Comparison of ENCODE assay signal across 12 mouse cellular contexts in the genomic region with DNA sequence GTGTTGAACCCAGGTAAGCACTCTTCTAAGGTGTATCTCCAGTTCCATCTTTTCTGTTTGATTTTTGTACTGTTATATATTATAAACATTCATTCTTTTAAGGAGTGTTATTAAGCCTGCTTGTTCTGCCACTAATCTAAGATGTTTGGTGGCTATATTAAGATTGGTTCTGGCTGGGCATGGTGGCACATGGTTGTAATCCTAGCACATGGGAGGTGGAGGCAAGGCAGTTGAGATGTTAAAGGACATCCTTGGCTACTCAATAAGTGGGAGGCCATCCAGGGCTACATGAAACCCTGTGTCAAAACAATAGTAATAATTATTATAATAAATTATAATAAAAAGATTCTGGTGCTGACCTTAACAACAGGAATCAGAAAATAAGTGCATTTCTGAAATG. TPM values are rescaled to one million over a fixed set of nuclear protein-coding genes. Genes with fewer than 3 reads are reported as not detected.
DNase-seq lines count a peak whose midpoint lies in the region; ATAC-seq and TF ChIP-seq lines count a peak whose summit lies in the region.
"Had no signal": no experiment of that assay in that cellular context is flagged by ENCODE, and none has a peak within 500 bp of the region (broad histone marks: within the 10 kb centered on the region; RNA-seq: fewer than 3 reads in every experiment).

No protein-coding gene starts in this region.

- H3K4me3 ChIP-seq in kidney, postnatal 0 days (replicated peaks; ENCODE audit: low read depth, low read length), result no peak overlapping the region
- H3K4me3 ChIP-seq in kidney, embryonic 14.5 days (ENCODE audit: low read length), result no peak overlapping the region
- H3K4me3 ChIP-seq in MEL (ENCODE audit: control insufficient read depth in 1 of 2, insufficient read depth in 1 of 2, low read depth in 2 of 2, low read length in 2 of 2), result peak overlapping the region in 1 of 2 experiments; percentile 53; a peak in 2 of 4 replicates
- no peak overlapping the region for H3K4me3 ChIP-seq in forebrain, embryonic 12.5 days (replicated peaks)
- no peak overlapping the region for H3K4me3 ChIP-seq in liver, embryonic 12.5 days
- H3K4me3 ChIP-seq: liver, embryonic 13.5 days had no signal

- DNase-seq in kidney, postnatal 0 days (ENCODE audit: low spot score), result no peak
- no peak for DNase-seq in MEL (ENCODE audit: low read depth, low spot score)
- no peak for DNase-seq in right cerebral cortex, postnatal 14 days
- DNase-seq in lung, adult 18-20 months, result no peak
- DNase-seq: adrenal gland, adult 8-10 months; heart, postnatal 10 days; kidney, adult 9 months; layer of hippocampus, postnatal 36 days; liver, embryonic 13.5 days had no signal

- no peak for TF ChIP-seq POLR2A in MEL (IDR thresholded peaks at IDR 0.05; ENCODE audit: control insufficient read depth in 1 of 2, insufficient read depth in 1 of 2, low read depth in 1 of 2, low read length in 2 of 2, poor library complexity in 1 of 2)

- peaks cover 70% of the 10 kb centered on the region for H3K79me2 ChIP-seq in MEL (ENCODE audit: control insufficient read depth, insufficient read depth, low read length, poor library complexity)

- H3K4me2 ChIP-seq in kidney, postnatal 0 days (ENCODE audit: low read length), result 0 out of 2 replicates have a peak overlapping the region, but pooled peaks have one; percentile 2
- H3K4me2 ChIP-seq in kidney, embryonic 14.5 days (replicated peaks; ENCODE audit: low read depth, low read length), result no peak overlapping the region
- H3K4me2 ChIP-seq in forebrain, embryonic 12.5 days, result peak overlapping the region; percentile 27; the same call in 1 of the 2 replicates
- H3K4me2 ChIP-seq in liver, embryonic 12.5 days, result peak overlapping the region; percentile 69

- H3K36me3 ChIP-seq in kidney, postnatal 0 days (ENCODE audit: insufficient read depth, low read length), result no peaks in the 10 kb centered on the region; the same call in 1 of the 2 replicates
- peaks cover 5% of the 10 kb centered on the region; the same call in 1 of the 2 replicates for H3K36me3 ChIP-seq in kidney, embryonic 14.5 days (ENCODE audit: control insufficient read depth, insufficient read depth, low read length)
- peaks cover 3 to 51% of the 10 kb centered on the region in 2 experiments for H3K36me3 ChIP-seq in MEL (ENCODE audit: control insufficient read depth in 1 of 2, insufficient read depth in 2 of 2, low read length in 2 of 2)
- no peaks in the 10 kb centered on the region; the same call in 1 of the 2 replicates for H3K36me3 ChIP-seq in forebrain, embryonic 12.5 days (replicated peaks)
- H3K36me3 ChIP-seq in liver, embryonic 12.5 days, result peaks cover 10% of the 10 kb centered on the region; the same call in 1 of the 2 replicates

- no peak for ATAC-seq in kidney, postnatal 0 days (replicated peaks; ENCODE audit: low FRiP score, low read depth)
- no peak for ATAC-seq in kidney, embryonic 14.5 days (ENCODE audit: low FRiP score, low TSS enrichment)
- no peak for ATAC-seq in forebrain, embryonic 12.5 days (ENCODE audit: low FRiP score)
- no peak for ATAC-seq in liver, embryonic 12.5 days

- TF ChIP-seq CTCF in kidney, postnatal 0 days (IDR thresholded peaks at IDR 0.05; ENCODE audit: low read depth), result no peak
- TF ChIP-seq CTCF in MEL (IDR thresholded peaks at IDR 0.05 in 2 of 3, conservative IDR thresholded peaks at IDR 0.05 in 1 of 3; ENCODE audit: control insufficient read depth in 1 of 3, insufficient read depth in 1 of 3, low read depth in 2 of 3, low read length in 3 of 3, poor library complexity in 1 of 3, severe bottlenecking in 1 of 3), result no peak

- H3K9me3 ChIP-seq in kidney, postnatal 0 days (replicated peaks; ENCODE audit: low read length), result no peaks in the 10 kb centered on the region
- no peaks in the 10 kb centered on the region for H3K9me3 ChIP-seq in kidney, embryonic 14.5 days (ENCODE audit: control insufficient read depth, low read length)
- no peaks in the 10 kb centered on the region for H3K9me3 ChIP-seq in MEL (replicated peaks; ENCODE audit: insufficient read depth, low read length)
- no peaks in the 10 kb centered on the region for H3K9me3 ChIP-seq in forebrain, embryonic 12.5 days
- no peaks in the 10 kb centered on the region for H3K9me3 ChIP-seq in liver, embryonic 12.5 days (replicated peaks)
- H3K9me3 ChIP-seq: liver, embryonic 13.5 days had no signal

- no peak for TF ChIP-seq EP300 in MEL (IDR thresholded peaks at IDR 0.05; ENCODE audit: low read depth in 1 of 2, low read length in 2 of 2)

- no peaks in the 10 kb centered on the region for H3K27me3 ChIP-seq in kidney, postnatal 0 days (ENCODE audit: insufficient read depth, low read length)
- no peaks in the 10 kb centered on the region for H3K27me3 ChIP-seq in kidney, embryonic 14.5 days (ENCODE audit: control insufficient read depth, insufficient read depth, low read length)
- H3K27me3 ChIP-seq in MEL (ENCODE audit: control insufficient read depth in 1 of 2, insufficient read depth in 2 of 2, low read length in 2 of 2), result no peaks in the 10 kb centered on the region
- no peaks in the 10 kb centered on the region for H3K27me3 ChIP-seq in forebrain, embryonic 12.5 days
- no peaks in the 10 kb centered on the region for H3K27me3 ChIP-seq in liver, embryonic 12.5 days (replicated peaks)
- H3K27me3 ChIP-seq: liver, embryonic 13.5 days had no signal

- no peak overlapping the region for H3K9ac ChIP-seq in kidney, postnatal 0 days (ENCODE audit: low read depth, low read length)
- H3K9ac ChIP-seq in kidney, embryonic 14.5 days (ENCODE audit: low read depth, low read length), result no peak overlapping the region
- H3K9ac ChIP-seq in MEL (ENCODE audit: control insufficient read depth, low read depth, low read length, poor library complexity, severe bottlenecking), result 0 out of 2 replicates have a peak overlapping the region, but pooled peaks have one; percentile 31
- no peak overlapping the region for H3K9ac ChIP-seq in forebrain, embryonic 12.5 days
- H3K9ac ChIP-seq in liver, embryonic 12.5 days, result no peak overlapping the region
- H3K9ac ChIP-seq: liver, embryonic 13.5 days had no signal

- no peak for TF ChIP-seq RAD21 in MEL (IDR thresholded peaks at IDR 0.05; ENCODE audit: low read depth, low read length)

- peaks cover 11% of the 10 kb centered on the region; the same call in 1 of the 2 replicates for H3K4me1 ChIP-seq in kidney, postnatal 0 days (replicated peaks; ENCODE audit: insufficient read depth, low read length)
- peaks cover 18% of the 10 kb centered on the region; the same call in 1 of the 2 replicates for H3K4me1 ChIP-seq in kidney, embryonic 14.5 days (ENCODE audit: control insufficient read depth, insufficient read depth, low read length)
- peaks cover 17 to 24% of the 10 kb centered on the region in 2 experiments; a peak in 3 of 4 replicates for H3K4me1 ChIP-seq in MEL (ENCODE audit: control insufficient read depth in 1 of 2, insufficient read depth in 2 of 2, low read length in 2 of 2)
- peaks cover 46% of the 10 kb centered on the region for H3K4me1 ChIP-seq in forebrain, embryonic 12.5 days
- peaks cover 70% of the 10 kb centered on the region for H3K4me1 ChIP-seq in liver, embryonic 12.5 days

- H3K27ac ChIP-seq in kidney, postnatal 0 days, result no peak overlapping the region
- H3K27ac ChIP-seq in kidney, embryonic 14.5 days (ENCODE audit: low read depth, low read length), result no peak overlapping the region
- H3K27ac ChIP-seq in MEL (ENCODE audit: control insufficient read depth, low read depth, low read length), result no peak overlapping the region
- no peak overlapping the region for H3K27ac ChIP-seq in forebrain, embryonic 12.5 days
- H3K27ac ChIP-seq in liver, embryonic 12.5 days, result no peak overlapping the region
- H3K27ac ChIP-seq: liver, embryonic 13.5 days had no signal

TF ChIP-seq in MEL, 35 proteins besides CTCF, POLR2A, EP300 and RAD21:
- TF ChIP-seq MXI1 (IDR thresholded peaks at IDR 0.05; ENCODE audit: low read depth, low read length) (peak; percentile 59; the same call in 1 of the 2 replicates), ETS1 (IDR thresholded peaks at IDR 0.05; ENCODE audit: low read depth, low read length) (no peak)
TF ChIP-seq in MEL: peak in this region for 1.

RNA-seq across cellular contexts. Expression of a gene that starts 5.8 kb away (rescaled TPM):
- polyA plus RNA-seq in kidney, postnatal 0 days (2015; fragmentation: Nextera tagmentation; extraction: Ambion mirVana), result 20.9 and 23.6 TPM in 2 replicates
- polyA plus RNA-seq in kidney, embryonic 14.5 days (2014; fragmentation: Nextera tagmentation; extraction: Ambion mirVana), result 27.5 and 42.5 TPM in 2 replicates
- total RNA-seq in MEL (2012; rRNA removed), result 15.2 and 15.9 TPM in 2 replicates
- 10 to 100 TPM; 14.8 to 22.7 TPM for polyA plus RNA-seq in MEL (2012; ENCODE audit: insufficient read depth in 1 of 2, insufficient read length in 2 of 2, low read depth in 1 of 2, low replicate concordance in 2 of 2, missing spikeins in 1 of 2)
- polyA plus RNA-seq in forebrain, embryonic 12.5 days (2016; fragmentation: Nextera tagmentation; extraction: Ambion mirVana), result 31.4 and 32.4 TPM in 2 replicates
- 13.3 and 15.4 TPM in 2 replicates for polyA plus RNA-seq in liver, embryonic 12.5 days (2016; fragmentation: Nextera tagmentation; extraction: Ambion mirVana)

RNA-seq across cellular contexts. Expression of a gene that starts 6.1 kb away (rescaled TPM):
- 10.8 and 11.1 TPM in 2 replicates for polyA plus RNA-seq in kidney, postnatal 0 days (2015; fragmentation: Nextera tagmentation; extraction: Ambion mirVana)
- 9.8 and 14.3 TPM in 2 replicates for polyA plus RNA-seq in kidney, embryonic 14.5 days (2014; fragmentation: Nextera tagmentation; extraction: Ambion mirVana)
- 3.7 and 4.8 TPM in 2 replicates for total RNA-seq in MEL (2012; rRNA removed)
- polyA plus RNA-seq in MEL (2012; ENCODE audit: insufficient read depth in 1 of 2, insufficient read length in 2 of 2, low read depth in 1 of 2, low replicate concordance in 2 of 2, missing spikeins in 1 of 2), result 100 to 1,000 TPM in 1 of 2 experiments, 1 to 10 TPM in 1; 3.3 to 169 TPM
- 17.6 and 19.9 TPM in 2 replicates for polyA plus RNA-seq in forebrain, embryonic 12.5 days (2016; fragmentation: Nextera tagmentation; extraction: Ambion mirVana)
- 3.3 and 4.0 TPM in 2 replicates for polyA plus RNA-seq in liver, embryonic 12.5 days (2016; fragmentation: Nextera tagmentation; extraction: Ambion mirVana)

RNA-seq across cellular contexts. Expression of a gene that starts 53.7 kb away (rescaled TPM):
- polyA plus RNA-seq in kidney, postnatal 0 days (2015; fragmentation: Nextera tagmentation; extraction: Ambion mirVana), result 3.2 and 4.0 TPM in 2 replicates
- 2.9 and 4.8 TPM in 2 replicates for polyA plus RNA-seq in kidney, embryonic 14.5 days (2014; fragmentation: Nextera tagmentation; extraction: Ambion mirVana)
- 1.1 and 1.7 TPM in 2 replicates for total RNA-seq in MEL (2012; rRNA removed)
- polyA plus RNA-seq in MEL (2012; ENCODE audit: insufficient read depth in 1 of 2, insufficient read length in 2 of 2, low read depth in 1 of 2, low replicate concordance in 2 of 2, missing spikeins in 1 of 2), result 1 to 10 TPM in 1 of 2 experiments, not detected in 1; 2.6 TPM
- polyA plus RNA-seq in forebrain, embryonic 12.5 days (2016; fragmentation: Nextera tagmentation; extraction: Ambion mirVana), result 2.7 and 3.4 TPM in 2 replicates
- 0.77 and 1.0 TPM in 2 replicates for polyA plus RNA-seq in liver, embryonic 12.5 days (2016; fragmentation: Nextera tagmentation; extraction: Ambion mirVana)
